Comparison of ENCODE assay signal across 8 mouse cellular contexts in the genomic region with DNA sequence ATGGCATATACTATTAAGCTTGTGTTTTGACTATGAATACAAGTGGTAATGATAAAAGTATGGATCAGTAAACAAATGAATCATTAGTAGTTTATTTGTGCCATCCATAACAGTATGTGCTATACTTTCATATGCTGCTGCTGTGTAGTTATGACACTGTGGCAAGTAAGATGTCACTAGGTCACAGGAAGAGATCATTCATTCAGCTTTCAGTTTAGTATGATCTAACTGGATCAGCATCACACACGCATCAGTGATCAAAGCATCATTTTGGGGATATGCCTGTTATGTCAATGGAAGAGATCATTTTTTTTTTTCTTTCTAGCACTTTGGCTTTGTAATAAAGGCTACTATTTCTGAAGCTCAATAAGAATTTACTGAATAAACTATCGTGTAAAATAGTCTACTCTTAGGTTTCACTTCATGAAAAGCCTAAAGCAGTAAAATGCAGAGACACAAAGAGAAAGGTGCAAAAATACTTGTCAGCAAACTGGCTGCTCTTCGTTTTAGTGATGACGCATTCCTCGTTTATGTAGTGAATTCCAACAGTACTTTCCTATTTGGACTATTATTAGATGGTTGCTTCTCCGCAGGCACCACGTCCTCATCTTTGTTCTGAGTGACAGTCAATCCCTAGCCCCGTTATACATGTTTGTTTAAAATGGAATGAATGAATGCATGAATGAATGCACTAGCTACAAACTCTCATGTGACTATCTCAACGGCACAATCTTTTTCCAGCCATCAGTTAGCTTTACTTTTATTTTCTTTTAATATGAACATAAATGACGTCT. TPM values are rescaled to one million over a fixed set of nuclear protein-coding genes. Genes with fewer than 3 reads are reported as not detected.
A peak's percentile ranks its signal among the peaks of the same experiment; 100 is the strongest.
DNase-seq lines count a peak whose midpoint lies in the region; ATAC-seq lines count a peak whose summit lies in the region.

No protein-coding gene starts in this region.

- peak overlapping the region; percentile 55 for H3K4me2 ChIP-seq in lung, embryonic 16.5 days (ENCODE audit: low read depth, low read length)
- peak overlapping the region; percentile 83 for H3K4me2 ChIP-seq in heart, embryonic 13.5 days
- peak overlapping the region; percentile 66 for H3K4me2 ChIP-seq in liver, embryonic 16.5 days (ENCODE audit: low read depth, low read length)

- H3K4me3 ChIP-seq in lung, embryonic 16.5 days (ENCODE audit: low read length) = peak overlapping the region; percentile 97
- H3K4me3 ChIP-seq in heart, embryonic 13.5 days = peak overlapping the region; percentile 94
- H3K4me3 ChIP-seq in liver, embryonic 16.5 days (ENCODE audit: low read depth, low read length) = peak overlapping the region; percentile 97

- 13% methylated on average over 10 of the region's 10 CpGs for WGBS in lung, embryonic 16.5 days
- 25% methylated on average over 10 of the region's 10 CpGs for whole genome bisulfite sequencing in heart, embryonic 13.5 days
- whole genome bisulfite sequencing in liver, embryonic 16.5 days (ENCODE audit: insufficient replicate concordance) = 29% methylated on average over 10 of the region's 10 CpGs

- no peaks in the 10 kb centered on the region for H3K27me3 ChIP-seq in lung, embryonic 16.5 days (ENCODE audit: control insufficient read depth, insufficient read depth, low read depth, low read length)
- H3K27me3 ChIP-seq in heart, embryonic 13.5 days (replicated peaks) = no peaks in the 10 kb centered on the region
- no peaks in the 10 kb centered on the region for H3K27me3 ChIP-seq in liver, embryonic 16.5 days (ENCODE audit: control insufficient read depth, insufficient read depth, low read depth, low read length)

- peak overlapping the region; percentile 100 for H3K9ac ChIP-seq in lung, embryonic 16.5 days (ENCODE audit: low read length)
- peak overlapping the region; percentile 99 for H3K9ac ChIP-seq in heart, embryonic 13.5 days
- H3K9ac ChIP-seq in liver, embryonic 16.5 days (ENCODE audit: low read depth, low read length) = peak overlapping the region; percentile 97

- no peaks in the 10 kb centered on the region for H3K9me3 ChIP-seq in lung, embryonic 16.5 days (ENCODE audit: control insufficient read depth, low read length)
- H3K9me3 ChIP-seq in heart, embryonic 13.5 days = no peaks in the 10 kb centered on the region
- H3K9me3 ChIP-seq in liver, embryonic 16.5 days (replicated peaks; ENCODE audit: control insufficient read depth, low read length) = no peaks in the 10 kb centered on the region

- H3K36me3 ChIP-seq in lung, embryonic 16.5 days (ENCODE audit: control insufficient read depth, insufficient read depth, low read length) = peaks cover 3% of the 10 kb centered on the region
- H3K36me3 ChIP-seq in heart, embryonic 13.5 days = peaks cover 7% of the 10 kb centered on the region
- H3K36me3 ChIP-seq in liver, embryonic 16.5 days (ENCODE audit: control insufficient read depth, insufficient read depth) = no peaks in the 10 kb centered on the region

- no peak overlapping the region for H3K27ac ChIP-seq in lung, embryonic 16.5 days (ENCODE audit: low read length)
- H3K27ac ChIP-seq in heart, embryonic 13.5 days (replicated peaks) = peak overlapping the region; percentile 95
- H3K27ac ChIP-seq in liver, embryonic 16.5 days (ENCODE audit: low read length) = peak overlapping the region; percentile 59; the same call in 1 of the 2 replicates

- H3K4me1 ChIP-seq in lung, embryonic 16.5 days (replicated peaks; ENCODE audit: control insufficient read depth, insufficient read depth, low read length) = peaks cover 11% of the 10 kb centered on the region
- peaks cover 24% of the 10 kb centered on the region for H3K4me1 ChIP-seq in heart, embryonic 13.5 days
- peaks cover 10% of the 10 kb centered on the region for H3K4me1 ChIP-seq in liver, embryonic 16.5 days (ENCODE audit: control insufficient read depth, low read depth, low read length)

- DNase-seq in lung, postnatal 4 days = no peak
- DNase-seq in adipocyte (ENCODE audit: low spot score) = peak; percentile 39
- DNase-seq in layer of hippocampus, postnatal 14 days (ENCODE audit: low spot score in 2 of 2) = no peak
- no peak for DNase-seq in adrenal gland, postnatal 25 days
- DNase-seq in thymus, adult 18-20 months = no peak

- no peak for ATAC-seq in lung, embryonic 16.5 days (ENCODE audit: low read depth)
- ATAC-seq in heart, embryonic 13.5 days (ENCODE audit: extremely low read depth, insufficient number of reproducible peaks, low FRiP score, low TSS enrichment) = no peak
- ATAC-seq in liver, embryonic 16.5 days (ENCODE audit: low read depth) = no peak

RNA-seq across cellular contexts. Expression of a gene that starts 1.3 kb away (rescaled TPM):
- 24.4 and 30.4 TPM in 2 replicates for polyA plus RNA-seq in lung, embryonic 16.5 days (2015; fragmentation: Nextera tagmentation; extraction: Ambion mirVana)
- 17.8 and 18.3 TPM in 2 replicates for polyA plus RNA-seq in heart, embryonic 13.5 days (2015; fragmentation: Nextera tagmentation; extraction: Ambion mirVana)
- 3.9 and 4.9 TPM in 2 replicates for polyA plus RNA-seq in liver, embryonic 16.5 days (2015; fragmentation: Nextera tagmentation; extraction: Ambion mirVana)
- total RNA-seq in layer of hippocampus, postnatal 14 days (2021) = 10 to 100 TPM; 74.4 to 83.9 TPM
- total RNA-seq in adrenal gland, postnatal 25 days (2021) = 20.4 and 23.6 TPM in 2 replicates

RNA-seq across cellular contexts. Expression of a gene that starts 1.4 kb away (rescaled TPM):
- 34.4 and 39.7 TPM in 2 replicates for polyA plus RNA-seq in lung, embryonic 16.5 days (2015; fragmentation: Nextera tagmentation; extraction: Ambion mirVana)
- 20.4 and 21.4 TPM in 2 replicates for polyA plus RNA-seq in heart, embryonic 13.5 days (2015; fragmentation: Nextera tagmentation; extraction: Ambion mirVana)
- 14.2 and 15.9 TPM in 2 replicates for polyA plus RNA-seq in liver, embryonic 16.5 days (2015; fragmentation: Nextera tagmentation; extraction: Ambion mirVana)
- total RNA-seq in layer of hippocampus, postnatal 14 days (2021) = 1 to 10 TPM; 3.7 TPM
- total RNA-seq in adrenal gland, postnatal 25 days (2021) = 4.4 and 4.8 TPM in 2 replicates
